Mouse (Mus musculus) ES-Bruce4 (cell line): Measurements from ENCODE around the gene Zc3h15. TPM values are rescaled to one million over a fixed set of nuclear protein-coding genes. Genes with fewer than 3 reads are reported as not detected.

Experiments used
- H3K27ac ChIP-seq: 2 replicates; pipeline ENCODE4 v1.5.1; 2012; ENCODE audit warnings: low read length, inconsistent platforms; ENCODE audit not compliant: insufficient read depth
- H3K27me3 ChIP-seq: 2 replicates; pipeline ENCODE4 v1.6.1; 2012; ENCODE audit warnings: mild to moderate bottlenecking, low read length, inconsistent platforms; ENCODE audit not compliant: control insufficient read depth, poor library complexity, insufficient read depth, severe bottlenecking
- H3K36me3 ChIP-seq: 2 replicates; pipeline ENCODE4 v1.6.1; 2012; ENCODE audit warnings: inconsistent platforms, mild to moderate bottlenecking, low read length, moderate library complexity; ENCODE audit not compliant: control insufficient read depth, poor library complexity, insufficient read depth, severe bottlenecking
- H3K4me1 ChIP-seq: one replicate; pipeline ENCODE4 v1.8.1; 2011; ENCODE audit warnings: low read length; ENCODE audit not compliant: control insufficient read depth, insufficient read depth
- H3K4me3 ChIP-seq: 2 replicates; pipeline ENCODE4 v1.5.1; 2011; ENCODE audit warnings: low read depth, mild to moderate bottlenecking, low read length
- H3K9ac ChIP-seq: 2 replicates; pipeline ENCODE4 v1.6.1; 2012; ENCODE audit warnings: low read depth, mild to moderate bottlenecking, inconsistent platforms; ENCODE audit not compliant: poor library complexity, severe bottlenecking
- H3K9me3 ChIP-seq: replicated peaks from 2 replicates; pipeline ENCODE4 v1.6.1; 2012; ENCODE audit warnings: mild to moderate bottlenecking, low read length, inconsistent platforms; ENCODE audit not compliant: control insufficient read depth, poor library complexity, insufficient read depth, severe bottlenecking
- CTCF ChIP-seq: IDR thresholded peaks from one replicate; pipeline ENCODE4 v1.8.1; 2011; ENCODE audit warnings: low read depth, low read length
- EP300 ChIP-seq: IDR thresholded peaks from 2 replicates; pipeline ENCODE4 v1.6.1; 2011; ENCODE audit warnings: low read depth, low read length; ENCODE audit not compliant: insufficient read depth
- POLR2A ChIP-seq: IDR thresholded peaks from one replicate; pipeline ENCODE4 v1.8.1; 2011; ENCODE audit warnings: low read length; ENCODE audit not compliant: insufficient read depth
- polyA plus RNA-seq: library from polyadenylated mRNA; stranded (reverse); fragments of >200 nt; gene quantifications from 2 replicates; pipeline ENCODE4 v1.2.4, GENCODE M21; 2011; ENCODE audit warnings: low read depth; ENCODE audit not compliant: missing spikeins, insufficient read depth, insufficient read length

Gene Zc3h15
- polyA plus RNA-seq, 1 experiment: 191 TPM

- TF ChIP-seq CTCF (no peak), POLR2A (no peak), EP300 (no peak)
- Histone ChIP-seq H3K27ac (no peak overlapping the region), H3K36me3 (no peaks in the 10 kb centered on the region), H3K4me3 (no peak overlapping the region), H3K9ac (no peak overlapping the region), H3K9me3 (no peaks in the 10 kb centered on the region), H3K27me3 (no peaks in the 10 kb centered on the region), H3K4me1 (peaks cover 3% of the 10 kb centered on the region)
These were observed 69.7 kb downstream of the Zc3h15 start for GRCm38 (mm10) chr2:83713946-83714345.

Other genes starting within 250 kb of the Zc3h15 start
- 54.4 and 55.6 TPM in 2 replicates for gene Itgav, start 80.0 kb downstream of the Zc3h15 start, polyA plus RNA-seq
- gene Fam171b, start 168.2 kb downstream of the Zc3h15 start, polyA plus RNA-seq: 2.5 and 2.7 TPM in 2 replicates